Mouse (Mus musculus): Measurements from ENCODE around the gene Ppp1r13b.

DNA sequence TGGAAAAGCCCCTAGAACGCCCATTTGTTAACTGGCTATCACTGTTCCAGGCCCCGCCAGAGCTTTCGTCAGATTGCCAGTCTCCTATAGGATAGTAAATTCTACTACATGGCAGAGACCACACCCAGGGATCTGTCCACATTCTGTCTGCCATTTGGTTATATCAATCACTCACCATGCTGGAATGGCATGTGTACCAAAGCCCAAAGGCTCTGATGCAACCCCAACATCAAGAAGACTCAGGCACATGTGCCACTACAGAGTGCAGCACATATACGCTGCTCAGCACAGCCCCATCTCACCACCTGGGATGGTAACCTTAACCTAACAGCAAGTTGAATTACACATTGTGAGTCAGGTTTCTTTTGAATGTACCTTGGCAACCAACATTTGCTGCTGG is 62.0 kb downstream of the Ppp1r13b start:
- TF ChIP-seq CTCF (IDR thresholded peaks at IDR 0.05) = no peak
- TF ChIP-seq EP300 (IDR thresholded peaks at IDR 0.05) = no peak

All from lung, postnatal 0 days (tissue).